Mouse (Mus musculus) cerebellum, adult 2 months (tissue): ENCODE results near the gene Pnpla2.

Experiments used
- CTCF ChIP-seq: fragments of 200-500 bp; IDR thresholded peaks from 2 replicates; pipeline ENCODE4 v1.5.1; 2011; ENCODE audit warnings: low read depth, mild to moderate bottlenecking, control low read depth, low read length, moderate library complexity, borderline replicate concordance; ENCODE audit not compliant: insufficient read depth
- POLR2A ChIP-seq: fragments of 200-500 bp; IDR thresholded peaks from 2 replicates; pipeline ENCODE4 v1.6.1; 2011; ENCODE audit warnings: low read length, control low read depth, borderline replicate concordance; ENCODE audit not compliant: insufficient read depth

- TF ChIP-seq POLR2A (no peak), CTCF (no peak)
Measured at GRCm38 (mm10) chr7:141436523-141436892, 18.5 kb upstream of the Pnpla2 start.
